Mouse (Mus musculus): ENCODE results near the gene Clrn1. TPM values are rescaled to one million over a fixed set of nuclear protein-coding genes. Genes with fewer than 3 reads are reported as not detected.

Clrn1 gene
- polyA plus RNA-seq, 1 experiment from 2014 or later, result not detected

DNA sequence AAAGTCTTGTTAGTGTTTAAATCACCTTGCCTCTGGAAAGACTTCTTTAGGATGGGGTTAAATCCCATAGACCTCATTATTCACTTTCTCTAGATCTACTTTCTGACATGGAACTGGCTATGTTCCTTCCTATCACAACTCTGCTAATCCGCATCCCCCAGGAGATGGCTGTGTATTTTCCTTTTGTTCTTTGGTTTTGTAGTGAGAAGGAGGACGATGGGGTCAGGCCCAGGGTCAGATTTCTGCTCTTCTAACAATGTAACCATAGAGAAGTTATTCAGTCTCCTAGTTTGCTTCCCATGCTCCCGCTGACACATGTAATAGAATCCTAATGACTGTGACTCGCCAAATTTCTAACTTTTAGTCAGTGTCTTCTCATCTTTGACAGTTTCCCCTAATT lies 58.9 kb downstream of the Clrn1 start:
- ATAC-seq, result no peak
- 63% methylated on average over 4 of the region's 4 CpGs for WGBS
- Histone ChIP-seq H3K4me2 (replicated peaks; ENCODE audit: low read depth) (no peak overlapping the region), H3K27me3 (replicated peaks; ENCODE audit: control insufficient read depth, insufficient read depth, low read length) (no peaks in the 10 kb centered on the region), H3K36me3 (ENCODE audit: control insufficient read depth, insufficient read depth) (no peaks in the 10 kb centered on the region), H3K4me1 (replicated peaks; ENCODE audit: control insufficient read depth, insufficient read depth, low read length) (no peaks in the 10 kb centered on the region), H3K9ac (ENCODE audit: low read depth, low read length) (no peak overlapping the region), H3K9me3 (ENCODE audit: control insufficient read depth) (no peaks in the 10 kb centered on the region), H3K27ac (ENCODE audit: low read depth, low read length) (no peak overlapping the region), H3K4me3 (ENCODE audit: low read depth, low read length) (no peak overlapping the region)
- no peak for TF ChIP-seq CTCF (IDR thresholded peaks at IDR 0.05; ENCODE audit: low read depth)

DNA sequence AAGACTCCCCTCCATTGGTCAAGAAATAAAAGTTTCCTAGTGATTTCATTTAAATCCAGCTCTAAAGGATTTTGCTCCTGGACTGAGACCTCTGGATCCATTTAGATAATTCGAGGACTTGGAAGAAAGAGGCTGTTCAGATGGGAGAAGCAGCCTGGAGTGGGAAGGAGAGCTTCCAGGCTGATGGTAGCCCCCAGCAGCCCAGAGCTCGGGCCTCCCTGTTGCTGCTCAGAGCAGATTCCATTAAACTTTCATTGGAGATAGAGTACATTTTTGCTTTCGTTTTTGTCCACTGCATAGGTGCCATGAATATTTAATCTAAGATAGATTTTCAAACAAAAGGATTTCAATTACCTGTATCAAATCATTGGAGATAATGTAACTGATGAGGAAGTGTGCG lies 62.9 kb downstream of the Clrn1 start, which contains the start of gene Mindy4b-ps:
TSS of gene Mindy4b-ps (minus strand) at position 101 of the 400 bp plus-strand sequence.
- Histone ChIP-seq H3K27me3 (replicated peaks; ENCODE audit: control insufficient read depth, insufficient read depth, low read length) (no peaks in the 10 kb centered on the region), H3K9ac (ENCODE audit: low read depth, low read length) (no peak within 1 kb of the TSS), H3K9me3 (ENCODE audit: control insufficient read depth) (no peaks in the 10 kb centered on the region), H3K4me3 (ENCODE audit: low read depth, low read length) (no peak within 1 kb of the TSS), H3K4me1 (replicated peaks; ENCODE audit: control insufficient read depth, insufficient read depth, low read length) (no peaks in the 10 kb centered on the region), H3K4me2 (replicated peaks; ENCODE audit: low read depth) (no peak within 1 kb of the TSS), H3K36me3 (ENCODE audit: control insufficient read depth, insufficient read depth) (no peaks in the 10 kb centered on the region), H3K27ac (ENCODE audit: low read depth, low read length) (no peak within 1 kb of the TSS)
- 62% methylated on average over 4 of the region's 4 CpGs for WGBS
- no peak for ATAC-seq
- TF ChIP-seq CTCF (IDR thresholded peaks at IDR 0.05; ENCODE audit: low read depth), result no peak

DNA sequence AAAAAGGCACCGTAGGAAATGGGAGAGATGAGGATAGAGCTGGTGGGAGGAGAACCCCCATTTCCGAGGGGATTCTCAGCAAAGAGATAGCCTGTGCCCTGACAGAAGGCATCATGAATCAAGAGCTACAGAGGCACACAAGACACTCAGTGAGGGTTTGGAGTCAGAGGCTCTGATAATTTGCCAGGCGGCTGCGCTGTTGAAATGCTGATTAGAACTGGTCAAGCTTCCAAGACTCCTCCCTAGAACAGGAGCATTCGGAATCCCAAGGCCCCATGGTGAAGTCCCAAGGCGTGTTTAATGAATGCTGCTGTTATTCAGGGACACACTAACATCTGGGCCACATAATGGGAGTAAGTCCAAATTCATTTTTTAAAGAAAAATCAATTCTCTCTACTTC lies 67.8 kb downstream of the Clrn1 start:
- H3K9ac ChIP-seq (ENCODE audit: low read depth, low read length), result no peak overlapping the region
- H3K27ac ChIP-seq (ENCODE audit: low read depth, low read length), result no peak overlapping the region
- H3K4me2 ChIP-seq (replicated peaks; ENCODE audit: low read depth), result no peak overlapping the region
- WGBS, result 72% methylated on average over 6 of the region's 6 CpGs
- no peak for ATAC-seq
- no peaks in the 10 kb centered on the region for H3K9me3 ChIP-seq (ENCODE audit: control insufficient read depth)
- no peaks in the 10 kb centered on the region for H3K4me1 ChIP-seq (replicated peaks; ENCODE audit: control insufficient read depth, insufficient read depth, low read length)
- H3K4me3 ChIP-seq (ENCODE audit: low read depth, low read length), result no peak overlapping the region
- no peak for TF ChIP-seq CTCF (IDR thresholded peaks at IDR 0.05; ENCODE audit: low read depth)
- H3K27me3 ChIP-seq (replicated peaks; ENCODE audit: control insufficient read depth, insufficient read depth, low read length), result no peaks in the 10 kb centered on the region
- H3K36me3 ChIP-seq (ENCODE audit: control insufficient read depth, insufficient read depth), result no peaks in the 10 kb centered on the region

DNA sequence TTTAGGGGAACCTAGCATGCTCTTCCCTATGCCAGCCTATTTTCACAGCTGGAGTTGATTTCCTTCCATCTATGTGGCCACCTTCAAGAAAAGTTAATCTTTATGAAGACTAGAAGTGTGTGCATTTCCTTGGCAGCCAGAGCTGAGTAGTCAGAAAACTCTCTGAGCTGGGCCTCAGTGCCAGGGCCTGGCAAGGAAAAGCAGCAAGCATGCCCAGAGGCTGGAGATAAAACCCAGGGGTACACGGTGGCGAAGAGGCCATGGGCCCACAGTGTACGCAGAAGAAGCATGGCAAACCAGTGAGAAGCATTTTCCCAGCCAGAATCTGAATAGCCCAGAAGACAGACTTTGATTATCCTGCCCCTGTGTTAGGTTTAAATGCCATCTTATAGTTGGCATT lies 70.9 kb downstream of the Clrn1 start:
- Histone ChIP-seq H3K27me3 (replicated peaks; ENCODE audit: control insufficient read depth, insufficient read depth, low read length) (no peaks in the 10 kb centered on the region), H3K4me3 (ENCODE audit: low read depth, low read length) (no peak overlapping the region), H3K27ac (ENCODE audit: low read depth, low read length) (no peak overlapping the region), H3K9me3 (ENCODE audit: control insufficient read depth) (no peaks in the 10 kb centered on the region), H3K4me1 (replicated peaks; ENCODE audit: control insufficient read depth, insufficient read depth, low read length) (no peaks in the 10 kb centered on the region), H3K4me2 (replicated peaks; ENCODE audit: low read depth) (no peak overlapping the region), H3K36me3 (ENCODE audit: control insufficient read depth, insufficient read depth) (no peaks in the 10 kb centered on the region), H3K9ac (ENCODE audit: low read depth, low read length) (no peak overlapping the region)
- 90% methylated on average over 3 of the region's 3 CpGs for WGBS
- no peak for ATAC-seq
- TF ChIP-seq CTCF (IDR thresholded peaks at IDR 0.05; ENCODE audit: low read depth), result no peak

DNA sequence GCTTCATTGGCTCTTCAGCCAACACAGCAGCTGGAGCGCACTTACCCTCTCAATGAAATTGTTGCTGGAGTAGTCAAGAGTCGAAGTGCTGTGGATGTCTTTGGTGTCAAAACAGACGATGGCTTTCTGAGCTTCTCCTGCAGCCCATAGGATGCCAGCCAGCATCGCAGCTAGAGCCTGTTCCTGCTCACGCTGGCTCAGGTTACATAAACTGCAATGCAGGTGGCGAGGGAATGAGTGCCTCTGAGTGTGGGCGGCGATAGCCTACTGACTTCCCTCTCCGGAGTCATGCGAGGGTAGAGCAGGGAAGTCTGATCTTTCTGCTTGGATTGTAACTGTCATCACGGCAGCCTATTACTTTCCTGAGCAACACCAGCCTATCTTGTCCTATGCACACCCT lies 74.8 kb downstream of the Clrn1 start:
- no peak for ATAC-seq
- Histone ChIP-seq H3K4me3 (ENCODE audit: low read depth, low read length) (no peak overlapping the region), H3K9ac (ENCODE audit: low read depth, low read length) (no peak overlapping the region), H3K4me2 (replicated peaks; ENCODE audit: low read depth) (no peak overlapping the region), H3K27ac (ENCODE audit: low read depth, low read length) (no peak overlapping the region), H3K4me1 (replicated peaks; ENCODE audit: control insufficient read depth, insufficient read depth, low read length) (no peaks in the 10 kb centered on the region), H3K9me3 (ENCODE audit: control insufficient read depth) (no peaks in the 10 kb centered on the region), H3K27me3 (replicated peaks; ENCODE audit: control insufficient read depth, insufficient read depth, low read length) (no peaks in the 10 kb centered on the region), H3K36me3 (ENCODE audit: control insufficient read depth, insufficient read depth) (no peaks in the 10 kb centered on the region)
- no peak for TF ChIP-seq CTCF (IDR thresholded peaks at IDR 0.05; ENCODE audit: low read depth)
- WGBS, result 51% methylated on average over 11 of the region's 11 CpGs

DNA sequence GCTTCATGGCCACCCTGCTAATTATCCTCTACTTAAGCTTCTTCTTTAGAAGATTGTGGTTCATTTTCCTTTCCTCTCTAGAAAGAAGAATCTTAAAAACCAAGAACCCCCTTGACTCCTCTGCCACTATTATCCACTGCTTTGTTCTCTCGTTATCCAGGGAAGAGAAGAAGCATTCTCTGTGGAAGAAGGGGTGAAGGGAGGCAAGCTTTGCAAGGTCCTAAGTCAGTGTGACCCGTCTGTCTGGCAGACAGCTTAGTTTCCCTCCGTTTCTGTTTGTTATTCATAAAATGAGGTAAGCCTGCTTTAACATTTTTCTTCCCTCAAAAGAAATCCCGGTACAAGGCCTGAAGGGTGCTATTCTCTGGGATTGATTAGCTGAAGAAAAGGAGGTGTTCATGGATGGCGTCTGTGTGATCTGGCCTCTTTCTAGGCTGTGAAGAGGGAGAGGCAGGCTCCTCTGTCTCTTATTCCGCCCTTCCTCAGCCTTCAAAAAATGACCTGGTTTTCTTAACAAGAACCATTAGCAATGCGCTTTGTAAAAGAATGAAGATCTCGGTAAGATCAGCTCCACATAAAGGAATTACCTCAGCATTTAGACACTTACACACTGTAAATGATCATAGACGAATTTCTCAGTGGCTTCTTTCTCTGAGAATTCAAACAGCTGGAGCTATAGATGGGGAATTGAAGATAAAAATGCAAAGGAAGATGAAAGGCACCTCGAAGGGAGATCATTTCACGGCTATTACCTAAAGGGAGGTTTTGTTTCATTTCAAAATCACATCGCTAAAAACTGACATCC lies 75.8 kb downstream of the Clrn1 start:
- Histone ChIP-seq H3K4me2 (replicated peaks; ENCODE audit: low read depth) (no peak overlapping the region), H3K9ac (ENCODE audit: low read depth, low read length) (no peak overlapping the region), H3K27ac (ENCODE audit: low read depth, low read length) (no peak overlapping the region), H3K36me3 (ENCODE audit: control insufficient read depth, insufficient read depth) (no peaks in the 10 kb centered on the region), H3K4me3 (ENCODE audit: low read depth, low read length) (no peak overlapping the region), H3K27me3 (replicated peaks; ENCODE audit: control insufficient read depth, insufficient read depth, low read length) (no peaks in the 10 kb centered on the region), H3K9me3 (ENCODE audit: control insufficient read depth) (no peaks in the 10 kb centered on the region), H3K4me1 (replicated peaks; ENCODE audit: control insufficient read depth, insufficient read depth, low read length) (no peaks in the 10 kb centered on the region)
- 66% methylated on average over 12 of the region's 12 CpGs for WGBS
- no peak for ATAC-seq
- TF ChIP-seq CTCF (IDR thresholded peaks at IDR 0.05; ENCODE audit: low read depth), result no peak
